Mouse (Mus musculus) liver, adult 2 months (tissue): ENCODE results near the gene Hnrnph1. TPM values are rescaled to one million over a fixed set of nuclear protein-coding genes. Genes with fewer than 3 reads are reported as not detected.

Source experiments
- DNase-seq: peaks from one replicate; pipeline ENCODE4 v3.0.0-alpha.2; 2011; ENCODE audit warnings: low read depth, low spot score; ENCODE audit errors: extremely low read depth
- H3K27ac ChIP-seq: fragments of 200-500 bp; replicated peaks from 2 replicates; pipeline ENCODE4 v1.5.1; 2012; ENCODE audit warnings: low read depth, mild to moderate bottlenecking, control low read depth, inconsistent platforms, low read length; ENCODE audit not compliant: insufficient read depth
- H3K27me3 ChIP-seq: fragments of 200-500 bp; 2 replicates; pipeline ENCODE4 v1.6.1; 2012; ENCODE audit warnings: mild to moderate bottlenecking, moderate library complexity, low read length, inconsistent platforms; ENCODE audit not compliant: control insufficient read depth, insufficient read depth
- H3K36me3 ChIP-seq: fragments of 200-500 bp; 2 replicates; pipeline ENCODE4 v1.6.1; 2012; ENCODE audit warnings: low read length, inconsistent platforms; ENCODE audit not compliant: control insufficient read depth, insufficient read depth
- H3K4me1 ChIP-seq: fragments of 200-500 bp; 2 replicates; pipeline ENCODE4 v1.6.1; 2011; ENCODE audit warnings: low read length; ENCODE audit not compliant: control insufficient read depth, insufficient read depth
- H3K4me3 ChIP-seq: fragments of 200-500 bp; 2 replicates; pipeline ENCODE4 v1.5.1; 2011; ENCODE audit warnings: low read depth, mild to moderate bottlenecking, control low read depth, low read length, moderate library complexity; ENCODE audit not compliant: insufficient read depth
- H3K79me2 ChIP-seq: fragments of 200-500 bp; 2 replicates; pipeline ENCODE4 v1.6.1; 2012; ENCODE audit warnings: inconsistent platforms, mild to moderate bottlenecking, low read length, moderate library complexity; ENCODE audit not compliant: control insufficient read depth, insufficient read depth
- H3K9ac ChIP-seq: fragments of 200-500 bp; 2 replicates; pipeline ENCODE4 v1.6.1; 2012; ENCODE audit warnings: low read depth, mild to moderate bottlenecking, control low read depth, inconsistent platforms, low read length
- CTCF ChIP-seq: fragments of 200-500 bp; IDR thresholded peaks from 2 replicates; pipeline ENCODE4 v1.5.1; 2011; ENCODE audit warnings: low read depth, low read length, control low read depth
- POLR2A ChIP-seq: fragments of 200-500 bp; IDR thresholded peaks from 2 replicates; pipeline ENCODE4 v1.6.1; 2011; ENCODE audit warnings: low read length, control low read depth; ENCODE audit not compliant: insufficient read depth; ENCODE audit errors: extremely low read depth
- WGBS: fragments of 180-500 bp; shearing (Covaris S2); methylation state at CpG from one replicate; pipeline ENCODE4 v1.1.7; 2018; 5-methylcytosine and 5-hydroxymethylcytosine counted together
- polyA plus RNA-seq: library from polyadenylated mRNA; depleted of rRNA; stranded (reverse); fragments of >200 nt; gene quantifications from 2 replicates; pipeline ENCODE4 v1.2.3, GENCODE M21; 2012; rRNA removed
- total RNA-seq: library from RNA; depleted of rRNA; stranded (reverse); fragments of >200 nt; gene quantifications from 2 replicates; pipeline ENCODE4 v1.2.3, GENCODE M21; 2014; rRNA removed

Hnrnph1 gene
- total and polyA plus RNA-seq, 2 experiments = 17.6 to 97.1 TPM

- Histone ChIP-seq H3K79me2 (no peaks in the 10 kb centered on the region), H3K4me3 (no peak overlapping the region), H3K4me1 (peaks cover 2% of the 10 kb centered on the region; the same call in 1 of the 2 replicates), H3K9ac (no peak overlapping the region), H3K27me3 (no peaks in the 10 kb centered on the region), H3K36me3 (no peaks in the 10 kb centered on the region), H3K27ac (no peak overlapping the region)
- no peak for TF ChIP-seq POLR2A
- no peak for TF ChIP-seq CTCF
- DNase-seq = no peak
- 96% methylated on average over 5 of the region's 5 CpGs for WGBS
Observed at GRCm38 (mm10) chr11:50432896-50433295, 56.1 kb downstream of the Hnrnph1 start.

Other genes with a start within 250 kb of the Hnrnph1 start
- 19.5 and 26.2 TPM in 2 replicates for gene Tbc1d9b, start 245.6 kb upstream of the Hnrnph1 start, total RNA-seq
- gene Tbc1d9b, start 245.6 kb upstream of the Hnrnph1 start, polyA plus RNA-seq = 29.8 and 30.5 TPM in 2 replicates
- gene Mrnip, start 202.5 kb upstream of the Hnrnph1 start, total RNA-seq = 8.5 and 9.3 TPM in 2 replicates
- gene Mrnip, start 202.5 kb upstream of the Hnrnph1 start, polyA plus RNA-seq = 9.3 and 9.9 TPM in 2 replicates
- gene Sqstm1, start 166.2 kb upstream of the Hnrnph1 start, total RNA-seq = 252 and 333 TPM in 2 replicates
- 254 and 299 TPM in 2 replicates for gene Sqstm1, start 166.2 kb upstream of the Hnrnph1 start, polyA plus RNA-seq
- 9.8 and 16.5 TPM in 2 replicates for gene Mgat4b, start 166.1 kb upstream of the Hnrnph1 start, total RNA-seq
- 26.3 and 28.8 TPM in 2 replicates for gene Mgat4b, start 166.1 kb upstream of the Hnrnph1 start, polyA plus RNA-seq
- 0.27 and 0.28 TPM in 2 replicates for gene Ltc4s, start 138.4 kb upstream of the Hnrnph1 start, total RNA-seq
- gene Ltc4s, start 138.4 kb upstream of the Hnrnph1 start, polyA plus RNA-seq = 2.1 and 3.2 TPM in 2 replicates
- gene Maml1, start 84.7 kb upstream of the Hnrnph1 start, total RNA-seq = 3.1 and 4.0 TPM in 2 replicates
- gene Maml1, start 84.7 kb upstream of the Hnrnph1 start, polyA plus RNA-seq = 7.2 and 8.3 TPM in 2 replicates
- 315 and 350 TPM in 2 replicates for gene Canx, start 51.3 kb upstream of the Hnrnph1 start, total RNA-seq
- gene Canx, start 51.3 kb upstream of the Hnrnph1 start, polyA plus RNA-seq = 58.2 and 73.8 TPM in 2 replicates
- gene Cby3, start 22.5 kb upstream of the Hnrnph1 start, total RNA-seq = not detected in 2 replicates
- gene Cby3, start 22.5 kb upstream of the Hnrnph1 start, polyA plus RNA-seq = not detected in 2 replicates
- gene Rufy1, start 54.1 kb downstream of the Hnrnph1 start, total RNA-seq = 10.5 and 10.6 TPM in 2 replicates
- gene Rufy1, start 54.1 kb downstream of the Hnrnph1 start, polyA plus RNA-seq = 7.4 and 8.1 TPM in 2 replicates
- gene Adamts2, start 225.1 kb downstream of the Hnrnph1 start, total RNA-seq = 1.4 and 2.1 TPM in 2 replicates
- 2.3 and 2.6 TPM in 2 replicates for gene Adamts2, start 225.1 kb downstream of the Hnrnph1 start, polyA plus RNA-seq